Mouse (Mus musculus): ENCODE results near the gene Unc5b.

Unc5b gene

DNA sequence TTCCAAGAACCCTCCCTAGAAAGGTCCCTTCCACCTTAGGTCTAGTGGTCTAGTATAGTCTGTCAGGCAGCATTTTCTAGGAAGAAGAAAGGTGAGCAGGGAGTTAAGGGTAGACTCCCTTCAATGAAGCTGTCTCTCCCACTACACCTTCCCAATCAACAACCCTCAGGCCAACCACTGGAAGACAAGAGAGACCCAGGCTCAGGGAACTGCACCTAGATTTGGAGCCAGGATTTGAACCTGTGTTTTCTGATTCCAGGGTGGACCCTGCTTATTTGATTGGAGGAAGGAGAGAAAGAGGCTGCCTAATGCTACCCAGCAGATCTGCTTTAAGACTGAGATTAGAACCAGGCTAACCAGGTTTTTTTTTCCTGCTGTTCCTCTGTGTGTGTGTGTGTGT, 10.1 kb downstream of the Unc5b start:
- DNase-seq (ENCODE audit: low spot score in 2 of 2) = no peak

DNA sequence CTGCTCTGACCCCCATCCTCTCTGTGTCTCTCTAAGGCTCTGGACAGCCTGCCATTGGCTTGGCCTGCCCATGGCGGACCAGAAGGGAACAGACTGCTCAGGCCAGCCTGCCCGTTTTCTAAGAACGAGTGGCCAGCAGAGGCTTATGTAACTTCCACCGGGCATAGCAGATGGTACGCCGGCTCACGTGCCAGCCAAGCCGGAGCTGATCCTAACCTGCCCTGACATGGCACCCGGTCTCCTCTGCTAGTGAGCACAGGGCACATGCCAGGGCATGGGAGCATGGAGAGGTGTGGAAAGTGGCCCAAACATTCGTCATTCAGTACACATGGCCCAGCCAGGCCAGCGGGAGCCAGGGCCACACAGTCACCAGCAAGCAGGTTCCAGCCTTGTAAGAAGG, 10.8 kb downstream of the Unc5b start:
- DNase-seq (ENCODE audit: low spot score in 2 of 2) = no peak

DNA sequence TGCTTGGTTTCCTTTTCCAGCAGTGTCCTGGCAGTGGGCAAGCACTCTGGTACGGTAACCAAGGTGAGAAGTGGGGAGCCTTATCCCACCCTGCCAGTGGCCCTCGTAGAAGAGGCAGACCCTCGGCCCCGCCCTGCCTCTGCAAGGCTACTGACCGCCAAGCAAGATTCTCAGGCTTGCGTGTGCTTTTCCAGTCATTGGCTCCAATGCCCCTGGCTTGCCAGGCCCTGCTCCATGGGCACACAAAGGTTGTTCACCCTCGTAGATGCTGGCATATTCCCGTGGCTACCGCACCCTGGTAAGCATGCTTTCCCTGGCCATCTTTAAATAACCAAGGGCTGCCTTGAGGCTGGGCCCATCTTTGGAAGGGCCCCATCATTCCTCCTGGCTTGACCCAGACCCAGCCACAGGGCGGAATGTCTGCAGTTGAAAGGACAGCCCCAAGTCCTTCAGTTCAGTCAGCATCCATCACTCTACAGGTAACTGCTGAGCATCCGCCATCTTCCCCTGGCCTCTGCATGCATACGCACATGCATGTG, 11.7 kb downstream of the Unc5b start:
- DNase-seq (ENCODE audit: low spot score in 2 of 2) = no peak

DNA sequence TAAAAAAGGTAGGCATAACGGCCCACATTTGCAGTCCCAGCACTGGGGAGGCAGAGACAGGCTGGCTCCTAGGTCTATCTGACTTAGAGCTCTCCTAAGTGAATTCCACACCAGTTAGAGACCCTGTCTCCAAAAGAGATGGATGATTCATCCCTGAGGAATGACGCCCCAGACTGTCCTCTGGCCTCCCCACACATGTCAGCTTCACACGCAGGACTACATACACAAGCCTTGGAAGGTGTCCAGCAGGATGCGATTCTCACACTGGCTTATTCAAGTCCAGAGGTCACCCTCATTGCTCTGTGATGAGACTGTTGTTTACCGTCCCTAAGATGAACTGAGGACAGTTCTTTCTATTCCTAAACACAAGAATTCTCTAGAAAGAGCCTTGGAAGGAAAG, 12.2 kb downstream of the Unc5b start:
- no peak for DNase-seq (ENCODE audit: low spot score in 2 of 2)

DNA sequence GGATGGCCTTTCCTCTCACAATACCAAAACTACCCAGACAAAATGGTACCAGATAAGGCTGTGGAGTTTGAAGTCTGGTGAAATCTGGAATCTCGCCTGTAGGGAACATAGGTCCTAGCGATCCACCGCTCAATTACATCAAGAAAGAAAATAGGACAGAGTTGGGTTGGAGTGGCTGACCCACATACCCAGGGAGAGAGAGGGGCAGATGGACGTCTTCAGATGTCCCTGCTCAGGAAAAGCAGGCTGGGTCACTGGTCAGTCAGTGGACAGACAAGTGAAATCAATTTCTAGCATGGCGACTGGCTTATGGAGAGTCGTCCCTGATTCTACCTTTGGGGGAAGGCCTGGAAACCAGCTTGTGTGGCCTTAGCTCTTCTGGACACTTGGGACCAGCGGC, 12.7 kb downstream of the Unc5b start:
- DNase-seq (ENCODE audit: low spot score in 2 of 2) = no peak

DNA sequence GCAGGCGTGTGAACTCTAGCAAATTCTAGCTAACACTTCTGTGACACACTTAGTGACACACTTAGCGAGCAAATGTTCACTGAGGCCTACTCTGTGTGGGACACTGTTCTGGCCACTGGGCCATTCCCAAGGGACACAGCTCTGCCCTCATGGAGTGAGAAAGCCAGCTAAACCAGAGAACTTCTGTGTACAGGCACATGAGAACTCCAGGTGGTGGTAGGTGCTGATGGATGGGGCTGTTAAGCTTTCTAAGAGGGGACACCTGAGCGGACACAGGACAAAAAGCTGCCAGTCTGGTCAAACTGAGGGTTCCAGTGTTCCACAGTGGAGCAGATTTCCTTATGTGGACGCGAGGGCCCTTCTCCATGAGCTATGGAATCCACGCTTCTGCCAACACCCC, 13.5 kb downstream of the Unc5b start:
- no peak for DNase-seq (ENCODE audit: low spot score in 2 of 2)

DNA sequence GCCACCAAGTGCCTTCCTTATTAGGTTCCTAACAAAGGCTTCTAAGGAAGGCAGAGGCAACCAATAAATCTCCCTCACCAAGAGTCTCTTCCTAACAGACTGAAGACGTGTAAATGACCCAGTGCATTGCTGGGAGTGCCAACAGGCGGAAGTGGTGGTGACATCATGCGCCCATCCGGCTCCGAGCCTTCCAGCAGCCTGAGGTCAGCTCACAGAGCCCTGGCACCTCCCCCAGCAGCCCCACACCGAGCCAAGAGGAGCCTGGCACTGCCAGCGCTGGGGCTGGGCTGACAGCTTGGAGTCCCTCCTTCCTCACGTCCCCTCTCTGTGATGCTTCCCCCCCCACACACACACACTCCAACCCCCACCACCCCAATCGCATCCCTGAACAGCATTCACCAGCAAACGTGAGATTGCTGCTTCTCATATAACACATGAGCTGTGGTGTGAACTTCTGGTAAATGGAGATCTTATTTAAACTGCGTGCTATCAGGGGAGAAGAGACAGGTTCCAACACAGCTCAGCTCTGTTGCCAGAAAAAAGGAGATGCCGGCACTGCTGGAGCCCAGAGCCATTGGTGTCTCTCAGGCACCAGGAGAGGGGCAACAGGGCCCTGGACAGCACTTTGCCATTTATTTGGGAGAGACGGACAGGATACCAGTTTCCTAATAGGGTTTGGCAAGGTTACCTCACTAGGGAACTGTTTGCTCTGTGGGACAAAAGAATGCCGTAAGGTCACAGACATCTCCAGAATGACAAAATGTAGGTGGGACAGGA, 14.3 kb downstream of the Unc5b start:
- peak in 1 of 2 experiments; percentile 76 for DNase-seq (ENCODE audit: low spot score in 2 of 2)

DNA sequence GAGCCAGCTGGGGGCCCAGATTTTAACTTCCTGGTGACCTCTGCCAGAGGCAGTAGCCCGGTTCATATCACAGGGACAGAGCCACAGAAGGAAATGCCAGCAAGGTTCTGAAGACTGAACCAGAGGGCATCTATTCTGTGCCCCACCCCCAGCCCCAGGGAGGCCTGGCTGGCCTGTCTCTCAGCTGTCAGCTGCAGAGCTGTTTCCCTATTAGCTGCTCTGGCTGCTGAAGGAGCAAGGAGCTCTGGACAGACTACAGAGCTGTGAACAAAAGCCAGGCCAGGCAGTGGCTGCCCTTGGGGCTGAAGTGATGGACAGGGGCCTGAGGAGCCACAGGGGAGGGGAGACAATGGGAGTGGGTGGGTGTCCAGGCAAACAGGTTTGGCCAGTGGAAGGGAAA, 15.5 kb downstream of the Unc5b start:
- no peak for DNase-seq (ENCODE audit: low spot score in 2 of 2)

DNA sequence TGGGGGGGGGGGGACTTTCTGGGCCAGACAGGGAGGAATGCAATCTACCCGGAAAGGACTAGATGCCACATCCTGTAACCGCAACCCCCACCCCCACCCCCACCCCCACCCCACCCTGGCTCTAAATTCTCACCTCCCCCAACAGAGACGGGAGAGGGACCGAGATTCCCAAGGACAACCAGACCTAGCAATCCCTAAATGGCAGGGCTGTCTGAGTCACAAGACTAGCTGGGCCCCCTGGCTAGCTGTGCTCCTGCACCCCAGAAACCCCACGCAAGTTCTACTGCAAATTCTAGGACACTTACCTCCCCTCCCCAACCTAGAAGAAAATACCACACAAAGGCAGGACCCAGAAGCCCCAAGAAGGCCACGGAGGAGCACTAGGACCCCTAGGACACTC, 16.3 kb downstream of the Unc5b start:
- no peak for DNase-seq (ENCODE audit: low spot score in 2 of 2)

DNA sequence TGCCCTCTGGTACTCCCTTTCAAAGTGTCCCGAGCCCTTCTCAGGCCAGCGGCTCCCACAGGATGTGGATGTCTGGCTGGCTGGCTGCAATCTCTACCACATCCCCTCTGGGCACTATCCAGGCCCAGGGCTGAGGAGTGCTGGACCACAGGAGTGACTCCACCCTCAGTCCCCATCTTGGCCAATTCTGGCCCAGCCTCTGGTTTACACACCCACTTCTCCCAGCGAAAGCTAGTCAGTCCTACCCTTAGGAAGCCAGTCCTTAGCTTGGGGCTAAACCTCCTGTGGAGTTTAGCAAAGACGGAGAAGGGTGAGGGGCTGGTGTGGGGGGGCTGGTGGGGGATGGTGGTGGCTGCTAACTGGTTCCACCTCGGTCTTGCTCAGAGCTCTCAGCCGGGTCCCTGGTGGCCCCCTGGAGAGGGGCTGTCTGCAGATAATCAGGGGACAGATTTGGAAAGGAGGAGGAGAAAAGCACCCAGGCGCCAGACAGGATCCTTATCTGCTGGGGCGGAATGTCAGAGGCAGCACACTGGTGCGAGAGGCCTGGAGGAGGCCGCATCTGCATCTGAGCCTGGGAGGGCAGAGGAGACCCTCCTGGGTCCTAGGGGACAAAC, 16.8 kb downstream of the Unc5b start:
- no peak for DNase-seq (ENCODE audit: low spot score in 2 of 2)

DNA sequence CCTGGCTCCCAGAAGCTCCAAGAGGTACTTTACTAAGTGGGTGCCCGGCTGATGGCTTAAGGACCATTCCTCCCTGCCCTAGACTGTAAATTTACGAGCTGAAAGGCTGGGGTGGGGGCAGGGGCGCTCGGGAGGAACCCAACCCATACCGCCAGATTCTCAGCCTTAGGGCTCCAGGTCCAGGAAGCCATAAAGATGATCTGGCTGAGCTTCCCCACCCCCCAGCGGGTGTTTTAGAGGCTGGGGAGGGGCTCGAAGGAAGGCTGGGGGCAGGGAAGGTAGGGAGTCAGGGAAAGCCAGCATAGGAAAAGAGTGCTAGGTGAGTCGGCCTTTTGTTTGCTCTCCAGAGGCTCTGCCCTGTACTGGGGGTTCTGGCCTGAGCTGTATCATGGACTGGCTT, 17.8 kb downstream of the Unc5b start:
- no peak for DNase-seq (ENCODE audit: low spot score in 2 of 2)

DNA sequence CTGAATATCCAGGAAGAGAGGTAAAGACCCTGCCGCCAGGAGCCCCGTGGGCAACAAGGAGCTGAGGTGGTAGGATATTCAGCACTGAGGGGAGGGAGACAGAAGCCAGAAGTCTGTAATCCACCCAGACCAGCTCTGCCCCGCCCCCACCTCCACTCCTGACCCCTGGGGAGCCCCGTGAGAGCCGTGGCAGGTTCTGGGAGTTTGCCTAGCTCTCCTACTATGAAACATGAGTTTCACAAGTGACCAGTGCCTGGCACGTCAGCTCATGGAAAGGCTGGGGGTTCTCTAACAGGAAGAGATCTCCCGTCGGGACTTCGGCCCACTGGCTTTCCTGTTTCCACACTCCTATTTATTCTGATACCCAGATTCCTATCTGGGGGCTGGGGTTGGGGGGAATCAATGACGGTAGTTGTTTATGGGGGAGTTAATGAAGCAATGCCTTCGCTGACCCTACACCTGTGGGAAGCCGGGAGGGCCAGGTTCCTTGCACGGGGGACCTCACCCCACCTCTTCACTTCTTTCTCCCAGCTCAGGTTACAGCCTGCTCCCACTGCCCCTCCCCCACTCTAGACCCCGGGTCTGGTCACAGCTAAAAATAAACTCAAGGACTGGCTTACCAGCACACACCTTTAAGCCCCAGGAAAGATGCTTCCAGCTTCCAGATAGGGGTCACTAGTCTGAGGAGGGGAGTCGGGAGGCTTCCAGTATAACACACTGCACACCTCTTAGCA, 19.4 kb downstream of the Unc5b start:
- DNase-seq (ENCODE audit: low spot score in 2 of 2) = no peak

DNA sequence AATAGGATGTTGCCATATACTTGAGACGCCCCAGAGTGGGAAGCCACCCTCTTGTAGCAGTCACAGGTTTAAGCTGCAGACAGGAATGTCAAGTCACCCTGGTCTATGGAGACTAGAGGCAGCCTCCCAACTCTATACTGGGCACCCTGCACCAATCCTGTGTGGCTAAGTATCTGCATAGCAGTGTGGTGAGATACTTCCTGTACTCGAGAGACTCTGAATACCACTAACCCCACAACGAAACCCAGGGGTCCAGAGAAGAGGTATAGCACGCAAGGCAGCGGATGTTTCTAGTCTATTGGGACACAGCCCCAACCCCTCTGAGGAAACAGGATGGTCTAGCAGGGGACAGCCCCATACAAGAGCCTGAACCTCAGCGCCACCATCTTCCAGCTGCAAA, 22.9 kb downstream of the Unc5b start:
- DNase-seq (ENCODE audit: low spot score in 2 of 2) = no peak

DNA sequence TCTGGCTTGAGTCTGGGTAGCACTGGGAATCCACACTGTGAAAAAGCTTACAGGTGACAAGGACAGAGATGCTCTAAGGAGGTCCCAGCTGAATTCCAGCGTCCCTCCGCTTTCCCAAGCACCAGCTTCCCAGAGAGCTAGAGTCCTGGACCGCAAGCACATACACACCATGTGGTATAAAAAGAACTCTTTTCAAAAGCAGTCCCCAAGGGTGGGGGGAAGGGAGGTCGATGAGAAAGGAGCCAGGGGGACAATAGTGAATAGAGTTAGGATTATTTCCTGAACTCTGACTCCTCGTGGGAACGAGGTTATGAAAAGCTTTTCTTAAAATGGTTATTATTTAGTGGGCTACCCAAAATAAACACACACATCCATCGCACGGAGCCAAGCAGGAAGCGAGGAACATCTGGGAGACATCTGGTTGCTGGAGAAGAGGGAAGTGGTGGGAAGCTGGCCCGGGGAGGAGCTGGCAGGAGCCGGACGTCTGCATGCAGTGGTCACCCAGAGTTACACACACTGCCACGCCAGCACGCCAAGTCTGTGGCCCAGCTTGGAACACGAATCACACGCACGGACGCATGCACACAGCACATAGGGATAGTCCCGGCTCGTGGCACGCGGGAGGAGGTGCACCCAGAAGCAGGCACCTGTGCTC, 23.7 kb downstream of the Unc5b start:
- peak in 1 of 2 experiments; percentile 75 for DNase-seq (ENCODE audit: low spot score in 2 of 2)

DNA sequence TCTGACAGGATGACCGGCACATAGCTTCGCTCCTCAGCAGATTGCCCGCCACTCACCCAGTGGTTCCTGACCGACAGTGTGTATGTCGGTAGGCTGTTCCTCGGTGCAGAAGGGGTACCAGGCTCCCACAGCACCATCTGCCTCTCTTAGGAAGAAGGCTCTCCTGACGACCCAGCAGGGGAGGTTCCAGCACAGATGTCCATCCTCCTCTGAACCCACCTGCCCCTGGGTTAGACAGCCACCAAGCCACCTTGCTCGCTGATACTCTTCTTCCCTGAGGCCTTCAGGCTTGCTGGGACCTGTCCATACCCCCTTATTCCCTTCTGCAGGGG, 25.2 kb downstream of the Unc5b start:
- DNase-seq (ENCODE audit: low spot score in 2 of 2) = no peak

DNA sequence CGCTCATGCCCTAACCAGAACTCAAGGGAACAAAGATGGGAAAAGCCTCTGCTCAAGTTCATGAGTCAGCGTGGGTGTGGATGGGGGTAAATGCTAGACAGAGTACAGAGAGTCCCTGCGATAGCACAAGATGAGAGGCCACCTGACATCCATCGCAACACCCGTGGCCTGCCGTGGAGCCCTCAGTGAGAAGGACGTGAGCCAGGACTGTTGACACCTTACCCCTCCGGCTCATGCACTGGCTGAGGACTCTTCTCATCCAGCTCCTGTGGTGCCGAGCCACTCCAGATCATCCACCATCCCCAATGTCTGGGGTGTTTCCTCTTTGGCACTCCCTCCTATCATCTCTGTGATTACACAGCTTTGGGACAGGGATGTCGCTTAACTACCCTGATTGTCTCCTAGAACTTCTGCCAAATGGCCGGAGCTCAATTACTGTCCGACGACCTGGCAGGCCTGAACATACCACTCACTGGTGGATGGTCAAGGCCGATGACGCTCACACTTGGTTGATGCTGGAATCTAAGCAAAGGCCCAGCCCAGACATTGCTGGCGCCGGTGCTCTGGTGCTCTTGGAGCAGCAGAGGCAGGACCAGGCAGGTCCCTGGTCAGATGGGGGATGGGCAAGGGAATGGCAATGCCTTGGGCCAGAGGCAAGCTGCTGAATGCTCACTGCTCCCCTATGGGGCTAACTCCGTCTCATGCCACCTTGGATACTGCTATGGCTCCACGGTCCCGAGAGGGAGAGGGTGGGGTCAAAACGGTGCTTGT, 25.8 kb downstream of the Unc5b start:
- no peak for DNase-seq (ENCODE audit: low spot score in 2 of 2)

DNA sequence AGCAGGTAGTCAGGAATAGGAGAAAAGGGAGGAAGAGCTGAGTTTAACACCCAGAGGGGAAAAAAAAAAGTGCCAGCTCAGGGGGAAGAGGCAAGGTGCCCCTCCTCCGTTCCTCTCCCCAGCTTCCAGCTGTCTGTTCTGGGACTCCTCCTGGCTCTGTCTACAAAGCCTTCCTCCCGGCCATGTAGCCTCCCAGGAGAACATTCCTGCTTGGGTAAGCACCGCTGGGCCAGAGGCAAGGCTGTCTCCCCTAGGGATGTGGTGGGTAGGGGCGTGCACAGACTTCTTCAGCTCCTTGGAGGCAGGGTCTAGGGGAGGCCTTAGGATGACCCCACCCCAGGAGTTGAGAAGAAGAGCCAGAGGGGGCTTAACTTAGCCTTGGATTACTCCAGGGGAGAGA, 26.5 kb downstream of the Unc5b start:
- DNase-seq (ENCODE audit: low spot score in 2 of 2) = no peak

DNA sequence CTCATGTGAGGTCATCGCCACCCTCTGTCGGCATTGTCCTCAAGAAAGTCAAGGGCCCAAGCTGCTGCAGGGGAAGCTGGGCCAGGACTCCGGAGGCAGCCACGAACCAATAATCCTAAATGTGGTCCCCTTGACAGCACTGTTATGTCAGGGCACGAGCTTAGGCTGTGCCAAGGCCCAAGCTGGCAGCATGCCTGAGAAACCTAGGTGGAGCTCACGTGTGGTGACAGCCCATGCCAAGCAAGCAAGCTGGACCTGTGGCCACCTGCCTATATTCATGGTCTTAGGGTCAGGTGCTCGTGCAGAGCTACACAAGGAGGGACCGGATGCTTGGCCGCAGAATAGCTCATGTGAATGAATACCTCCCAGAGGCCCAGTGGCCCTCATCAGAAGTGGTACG, 27.4 kb downstream of the Unc5b start:
- DNase-seq (ENCODE audit: low spot score in 2 of 2) = no peak

DNA sequence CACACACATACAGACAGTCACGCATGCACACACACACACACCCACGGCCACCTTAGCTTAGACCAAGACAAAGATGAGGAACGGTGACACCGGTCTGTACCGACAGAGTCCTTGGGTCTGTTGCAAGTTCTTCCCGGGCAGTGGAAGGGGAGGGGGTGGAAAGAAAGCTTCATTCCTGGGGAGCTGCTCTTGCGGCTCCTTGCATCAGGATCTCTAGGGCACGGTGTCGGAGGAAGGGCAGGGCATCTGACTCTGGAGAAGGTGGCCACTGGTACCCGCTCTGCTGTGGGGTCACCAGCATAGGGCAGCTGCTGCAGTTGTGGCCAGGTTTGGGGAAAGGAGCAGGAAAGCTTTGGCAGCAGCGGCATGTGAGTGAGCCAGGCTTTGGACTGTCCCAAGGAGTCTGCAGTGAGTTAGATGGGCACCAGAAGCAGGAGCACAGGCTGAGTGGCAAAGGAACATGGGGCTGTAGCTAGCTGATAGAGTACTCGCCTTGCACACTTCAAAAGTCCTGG, 29.4 kb downstream of the Unc5b start:
- no peak for DNase-seq (ENCODE audit: low spot score in 2 of 2)

DNA sequence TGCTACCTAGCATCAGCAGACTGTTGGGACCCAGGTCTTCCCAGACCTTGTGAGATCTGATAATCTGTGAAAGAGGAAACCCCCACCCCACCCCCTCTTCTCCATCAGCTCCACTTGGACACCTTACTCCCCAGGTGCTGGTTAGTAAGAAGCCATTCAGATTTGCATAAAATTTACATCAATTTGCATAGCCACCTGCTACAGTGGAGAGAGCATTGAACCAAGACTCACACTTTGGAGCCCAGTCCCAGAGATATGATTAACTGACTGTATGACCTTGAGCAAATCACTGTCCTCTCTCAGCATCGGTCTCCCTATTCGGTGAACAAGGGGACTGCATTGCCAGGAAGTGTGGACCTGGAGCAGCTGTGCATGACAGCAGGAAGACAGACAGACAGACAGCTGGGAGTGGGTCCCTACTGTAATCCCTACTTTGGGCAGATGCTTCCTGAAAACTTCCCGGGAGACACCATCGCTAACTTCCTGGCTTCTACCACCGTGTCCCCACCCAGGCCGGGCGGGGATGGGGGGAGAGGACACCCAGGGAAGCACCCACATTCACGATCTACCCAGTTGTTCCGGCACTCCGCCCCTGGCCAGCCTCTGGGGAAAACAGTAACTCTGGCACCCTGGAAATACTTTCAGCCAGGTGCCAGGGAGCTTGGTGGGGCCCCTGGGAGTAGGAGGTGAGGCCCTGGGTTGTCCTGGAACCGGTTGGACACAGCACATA, 30.0 kb downstream of the Unc5b start:
- DNase-seq (ENCODE audit: low spot score in 2 of 2) = no peak
